Mouse (Mus musculus) kidney, embryonic 14.5 days (tissue): ENCODE data around the gene Dscaml1. TPM values are rescaled to one million over a fixed set of nuclear protein-coding genes. Genes with fewer than 3 reads are reported as not detected.

Source experiments
- ATAC-seq: fragments of 200-750 bp; cut with Nextera tagmentation; 2 replicates; pipeline ENCODE4 v1.8.0; 2017; ENCODE audit warnings: moderate number of reproducible peaks, mild to moderate bottlenecking, moderate TSS enrichment, moderate library complexity; ENCODE audit not compliant: low FRiP score, low TSS enrichment
- H3K27ac ChIP-seq: fragments of 300-500 bp; sonication (generic); 2 replicates; pipeline ENCODE4 v1.5.1; 2014; ENCODE audit warnings: low read depth, mild to moderate bottlenecking, low read length, moderate library complexity, mixed read lengths
- H3K27me3 ChIP-seq: fragments of 300-500 bp; sonication (generic); 2 replicates; pipeline ENCODE4 v1.6.1; 2014; ENCODE audit warnings: mild to moderate bottlenecking, low read length; ENCODE audit not compliant: control insufficient read depth, insufficient read depth
- H3K36me3 ChIP-seq: fragments of 300-500 bp; sonication (generic); 2 replicates; pipeline ENCODE4 v1.6.1; 2014; ENCODE audit warnings: low read length, mixed read lengths; ENCODE audit not compliant: control insufficient read depth, insufficient read depth
- H3K4me1 ChIP-seq: fragments of 300-500 bp; sonication (generic); 2 replicates; pipeline ENCODE4 v1.6.1; 2014; ENCODE audit warnings: low read length, mixed read lengths; ENCODE audit not compliant: control insufficient read depth, insufficient read depth
- H3K4me2 ChIP-seq: fragments of 300-500 bp; sonication (generic); replicated peaks from 2 replicates; pipeline ENCODE4 v1.6.1; 2014; ENCODE audit warnings: low read depth, mild to moderate bottlenecking, low read length
- H3K4me3 ChIP-seq: fragments of 300-500 bp; sonication (generic); 2 replicates; pipeline ENCODE4 v1.5.1; 2014; ENCODE audit warnings: mild to moderate bottlenecking, low read length
- H3K9ac ChIP-seq: fragments of 300-500 bp; sonication (generic); 2 replicates; pipeline ENCODE4 v1.6.1; 2014; ENCODE audit warnings: low read depth, mild to moderate bottlenecking, low read length, moderate library complexity
- H3K9me3 ChIP-seq: fragments of 300-500 bp; sonication (generic); 2 replicates; pipeline ENCODE4 v1.6.1; 2016; ENCODE audit warnings: low read length; ENCODE audit not compliant: control insufficient read depth
- WGBS: fragments of 180-500 bp; shearing (Covaris S2); extraction: QIAGEN DNeasy Blood & Tissue Kit; methylation state at CpG from one replicate; pipeline ENCODE4 v1.1.7; 2014; 5-methylcytosine and 5-hydroxymethylcytosine counted together
- polyA plus RNA-seq: library from polyadenylated mRNA; unstranded; fragments of >200 nt; fragmentation: Nextera tagmentation; extraction: Ambion mirVana; gene quantifications from 2 replicates; pipeline ENCODE4 v1.2.1, GENCODE M21; 2014

The Dscaml1 gene
- polyA plus RNA-seq, 1 experiment from 2014 or later: 0.23 TPM

GRCm38 (mm10) chr9:45625889-45626446 is 199.5 kb downstream of the Dscaml1 start:
- no peak for ATAC-seq
- Histone ChIP-seq H3K4me2 (no peak overlapping the region), H3K27me3 (no peaks in the 10 kb centered on the region), H3K27ac (no peak overlapping the region), H3K4me1 (no peaks in the 10 kb centered on the region), H3K4me3 (no peak overlapping the region), H3K9ac (no peak overlapping the region), H3K9me3 (no peaks in the 10 kb centered on the region), H3K36me3 (no peaks in the 10 kb centered on the region)
- 54% methylated on average over 6 of the region's 6 CpGs for WGBS

GRCm38 (mm10) chr9:45632520-45632919 is 206.1 kb downstream of the Dscaml1 start:
- no peaks in the 10 kb centered on the region for H3K27me3 ChIP-seq
- H3K4me1 ChIP-seq: 0 out of 2 replicates have a peak, but pooled peaks cover 4% of the 10 kb centered on the region
- no peak overlapping the region for H3K27ac ChIP-seq
- H3K4me2 ChIP-seq: no peak overlapping the region
- no peaks in the 10 kb centered on the region for H3K36me3 ChIP-seq
- WGBS: 51% methylated on average over 10 of the region's 10 CpGs
- no peak overlapping the region for H3K4me3 ChIP-seq
- no peak overlapping the region for H3K9ac ChIP-seq
- no peaks in the 10 kb centered on the region for H3K9me3 ChIP-seq
- ATAC-seq: no peak

- Histone ChIP-seq H3K27ac (no peak overlapping the region), H3K9ac (no peak overlapping the region), H3K4me1 (0 out of 2 replicates have a peak, but pooled peaks cover 4% of the 10 kb centered on the region), H3K27me3 (no peaks in the 10 kb centered on the region), H3K4me2 (no peak overlapping the region), H3K9me3 (no peaks in the 10 kb centered on the region), H3K4me3 (no peak overlapping the region), H3K36me3 (no peaks in the 10 kb centered on the region)
- WGBS: 65% methylated on average over 2 of the region's 2 CpGs
- ATAC-seq: no peak
Measured at GRCm38 (mm10) chr9:45633036-45633435, 206.6 kb downstream of the Dscaml1 start.

- ATAC-seq: no peak
- 0 out of 2 replicates have a peak, but pooled peaks cover 4% of the 10 kb centered on the region for H3K4me1 ChIP-seq
- WGBS: 75% methylated on average over 4 of the region's 4 CpGs
Measured at GRCm38 (mm10) chr9:45634978-45635377, 208.6 kb downstream of the Dscaml1 start.

DNA sequence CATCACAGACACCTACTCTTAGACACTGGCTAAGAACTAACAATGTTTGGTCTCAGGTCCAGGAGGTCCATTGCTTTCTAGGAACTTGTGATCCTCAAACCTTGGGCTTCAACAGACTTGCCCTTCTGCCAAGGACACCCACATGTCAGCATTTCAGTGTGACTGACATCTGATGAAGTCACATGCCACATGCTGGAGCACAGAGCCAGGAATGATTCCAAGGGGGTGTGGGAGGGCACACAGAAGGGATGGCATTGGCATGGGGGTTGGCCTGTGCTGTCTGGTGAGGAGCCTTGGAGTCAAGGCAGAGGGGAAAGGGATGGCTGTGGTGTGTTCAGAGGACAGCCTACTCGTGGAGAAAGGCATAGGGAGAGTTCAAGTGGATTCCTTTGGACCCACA is 210.9 kb downstream of the Dscaml1 start:
- no peak overlapping the region for H3K27ac ChIP-seq
- H3K4me3 ChIP-seq: no peak overlapping the region
- WGBS: 65% methylated on average over 1 of the region's 1 CpGs
- no peaks in the 10 kb centered on the region for H3K27me3 ChIP-seq
- no peak overlapping the region for H3K9ac ChIP-seq
- no peaks in the 10 kb centered on the region for H3K9me3 ChIP-seq
- H3K4me1 ChIP-seq: 0 out of 2 replicates have a peak, but pooled peaks cover 1% of the 10 kb centered on the region
- H3K36me3 ChIP-seq: no peaks in the 10 kb centered on the region
- no peak for ATAC-seq
- no peak overlapping the region for H3K4me2 ChIP-seq

More at GRCm38 (mm10) chr9:45634978-45635377, 208.6 kb downstream of the Dscaml1 start:
- Histone ChIP-seq H3K4me2 (no peak overlapping the region), H3K27ac (no peak overlapping the region), H3K4me3 (no peak overlapping the region), H3K27me3 (no peaks in the 10 kb centered on the region), H3K9me3 (no peaks in the 10 kb centered on the region), H3K9ac (no peak overlapping the region), H3K36me3 (no peaks in the 10 kb centered on the region)

DNA sequence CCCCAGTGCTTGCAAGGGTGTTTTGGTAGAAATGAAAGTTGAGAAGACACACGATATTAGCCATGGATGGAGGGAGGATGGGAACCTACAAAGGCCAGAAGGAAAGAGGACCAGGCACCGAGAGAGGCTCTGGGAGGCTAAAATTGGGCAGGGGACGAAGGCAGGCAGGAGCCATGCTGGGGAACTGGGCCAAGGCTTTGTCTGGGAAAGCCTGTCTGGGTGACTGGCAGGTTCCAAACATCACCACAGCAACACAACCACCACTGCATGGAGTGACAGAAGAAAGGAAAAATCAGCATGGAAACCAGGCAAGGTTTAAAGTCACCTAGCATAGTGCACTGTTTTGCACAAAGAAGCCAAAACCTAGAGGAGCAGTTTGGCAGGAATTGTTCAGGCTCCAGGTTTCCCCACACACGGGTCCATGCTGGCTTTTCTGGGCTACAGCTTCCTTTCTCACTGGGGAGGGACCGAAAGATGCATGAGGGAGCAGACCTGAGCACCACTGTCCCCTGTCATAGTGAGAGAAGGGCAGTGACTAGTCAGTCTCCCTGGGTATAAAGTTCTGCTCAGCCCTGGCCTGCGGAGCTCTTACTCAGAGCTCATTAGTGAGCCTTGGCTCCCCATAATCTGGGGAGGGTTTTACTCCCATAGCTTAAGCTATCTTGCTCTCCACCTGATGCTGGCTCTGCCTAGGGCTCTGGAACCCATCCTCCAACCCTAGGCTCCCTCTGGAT is 211.9 kb downstream of the Dscaml1 start:
- Histone ChIP-seq H3K4me1 (no peaks in the 10 kb centered on the region), H3K4me2 (no peak overlapping the region), H3K4me3 (no peak overlapping the region), H3K27me3 (no peaks in the 10 kb centered on the region), H3K9me3 (no peaks in the 10 kb centered on the region), H3K27ac (no peak overlapping the region), H3K36me3 (no peaks in the 10 kb centered on the region), H3K9ac (no peak overlapping the region)
- no peak for ATAC-seq
- 78% methylated on average over 6 of the region's 6 CpGs for WGBS

GRCm38 (mm10) chr9:45644833-45645388 is 218.5 kb downstream of the Dscaml1 start:
- no peaks in the 10 kb centered on the region for H3K36me3 ChIP-seq
- ATAC-seq: no peak
- H3K27me3 ChIP-seq: no peaks in the 10 kb centered on the region
- H3K4me1 ChIP-seq: no peaks in the 10 kb centered on the region; the same call in 1 of the 2 replicates
- H3K4me3 ChIP-seq: no peak overlapping the region
- H3K4me2 ChIP-seq: no peak overlapping the region
- H3K9me3 ChIP-seq: peaks cover 3% of the 10 kb centered on the region; the same call in 1 of the 2 replicates
- 71% methylated on average over 6 of the region's 6 CpGs for WGBS
- H3K27ac ChIP-seq: no peak overlapping the region
- H3K9ac ChIP-seq: no peak overlapping the region

DNA sequence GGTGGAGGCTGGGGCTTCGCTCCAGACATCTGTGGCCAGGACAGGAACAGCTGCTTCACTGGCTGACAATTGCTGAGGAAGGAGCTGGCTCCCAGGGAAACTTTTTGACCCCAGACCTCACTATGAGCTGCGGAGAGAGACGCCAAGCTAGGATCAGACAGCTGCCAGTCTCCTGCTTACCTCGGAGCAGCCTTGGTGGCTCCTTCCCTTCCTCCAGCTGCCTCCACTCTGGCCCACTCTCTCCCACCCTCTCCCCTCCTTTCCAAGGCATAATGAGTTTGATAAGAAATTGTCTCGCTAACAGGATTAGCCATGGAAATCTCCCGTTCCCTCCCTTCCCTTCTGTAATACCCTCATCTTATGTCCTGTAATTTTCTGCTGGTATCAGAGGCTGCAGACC is 219.1 kb downstream of the Dscaml1 start:
- H3K36me3 ChIP-seq: no peaks in the 10 kb centered on the region
- no peak overlapping the region for H3K4me3 ChIP-seq
- H3K27me3 ChIP-seq: no peaks in the 10 kb centered on the region
- WGBS: 67% methylated on average over 6 of the region's 6 CpGs
- no peak overlapping the region for H3K9ac ChIP-seq
- H3K4me2 ChIP-seq: no peak overlapping the region
- ATAC-seq: no peak
- peaks cover 3% of the 10 kb centered on the region; the same call in 1 of the 2 replicates for H3K9me3 ChIP-seq
- no peak overlapping the region for H3K27ac ChIP-seq
- H3K4me1 ChIP-seq: no peaks in the 10 kb centered on the region; the same call in 1 of the 2 replicates
